Mouse (Mus musculus) midbrain, embryonic 10.5 days (tissue): ENCODE results near the gene E2f6. TPM values are rescaled to one million over a fixed set of nuclear protein-coding genes. Genes with fewer than 3 reads are reported as not detected.

Experiments used
- DNase-seq: peaks from one replicate; pipeline ENCODE4 v3.0.0-alpha.2; 2017; ENCODE audit warnings: low spot score
- H3K27ac ChIP-seq: fragments of 300-500 bp; sonication (generic); replicated peaks from 2 replicates; pipeline ENCODE4 v1.5.1; 2016; ENCODE audit warnings: mild to moderate bottlenecking
- H3K27me3 ChIP-seq: fragments of 300-500 bp; sonication (generic); 2 replicates; pipeline ENCODE4 v1.6.1; 2016; ENCODE audit warnings: low read depth, mild to moderate bottlenecking; ENCODE audit not compliant: poor library complexity, severe bottlenecking
- H3K36me3 ChIP-seq: fragments of 300-500 bp; sonication (generic); 2 replicates; pipeline ENCODE4 v1.6.1; 2016; ENCODE audit warnings: mild to moderate bottlenecking, moderate library complexity
- H3K4me1 ChIP-seq: fragments of 300-500 bp; sonication (generic); 2 replicates; pipeline ENCODE4 v1.6.1; 2016
- H3K4me3 ChIP-seq: fragments of 300-500 bp; sonication (generic); 2 replicates; pipeline ENCODE4 v1.5.1; 2016; ENCODE audit warnings: mild to moderate bottlenecking, moderate library complexity
- H3K9me3 ChIP-seq: fragments of 300-500 bp; sonication (generic); replicated peaks from 2 replicates; pipeline ENCODE4 v1.6.1; 2016; ENCODE audit warnings: mild to moderate bottlenecking
- WGBS: fragments of 180-500 bp; shearing (Covaris S2); methylation state at CpG from one replicate; pipeline ENCODE4 v1.1.7; 2016; 5-methylcytosine and 5-hydroxymethylcytosine counted together
- polyA plus RNA-seq: library from polyadenylated mRNA; unstranded; fragments of >200 nt; fragmentation: Nextera tagmentation; extraction: Ambion mirVana; gene quantifications from 2 replicates; pipeline ENCODE4 v1.2.1, GENCODE M21; 2016

Gene E2f6
- polyA plus RNA-seq, 1 experiment from 2014 or later, result 72.8 TPM

DNA sequence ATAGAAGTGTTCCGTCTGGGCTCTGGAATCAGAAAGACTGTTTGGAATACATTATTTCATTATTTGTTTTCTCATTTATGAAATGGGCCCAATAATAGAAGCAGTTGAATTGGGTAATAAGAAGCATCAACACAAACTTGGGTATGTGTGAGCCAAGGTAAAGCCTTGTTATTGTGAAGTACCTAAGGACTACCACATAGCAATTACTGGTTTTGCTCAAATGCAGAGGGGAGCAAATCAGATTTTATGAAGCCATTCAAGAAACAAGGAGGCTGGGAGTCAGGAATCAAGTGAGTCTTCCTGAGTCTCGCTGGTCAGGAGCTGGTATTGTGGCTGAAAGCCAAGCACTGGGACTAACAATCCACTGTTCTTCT is 45.5 kb downstream of the E2f6 start:
- Histone ChIP-seq H3K27ac (peak overlapping the region; percentile 75), H3K36me3 (no peaks in the 10 kb centered on the region), H3K9me3 (no peaks in the 10 kb centered on the region), H3K4me3 (0 out of 2 replicates have a peak overlapping the region, but pooled peaks have one; percentile 19), H3K27me3 (no peaks in the 10 kb centered on the region), H3K4me1 (peaks cover 20% of the 10 kb centered on the region)
- WGBS, result 55% methylated on average over 2 of the region's 2 CpGs
- DNase-seq, result no peak

- DNase-seq, result no peak
- Histone ChIP-seq H3K27me3 (no peaks in the 10 kb centered on the region), H3K4me3 (no peak overlapping the region), H3K9me3 (no peaks in the 10 kb centered on the region), H3K4me1 (peaks cover 18% of the 10 kb centered on the region), H3K27ac (no peak overlapping the region), H3K36me3 (no peaks in the 10 kb centered on the region)
- 91% methylated on average over 4 of the region's 4 CpGs for WGBS
Observed at GRCm38 (mm10) chr12:16858081-16858480, 47.3 kb downstream of the E2f6 start.

DNA sequence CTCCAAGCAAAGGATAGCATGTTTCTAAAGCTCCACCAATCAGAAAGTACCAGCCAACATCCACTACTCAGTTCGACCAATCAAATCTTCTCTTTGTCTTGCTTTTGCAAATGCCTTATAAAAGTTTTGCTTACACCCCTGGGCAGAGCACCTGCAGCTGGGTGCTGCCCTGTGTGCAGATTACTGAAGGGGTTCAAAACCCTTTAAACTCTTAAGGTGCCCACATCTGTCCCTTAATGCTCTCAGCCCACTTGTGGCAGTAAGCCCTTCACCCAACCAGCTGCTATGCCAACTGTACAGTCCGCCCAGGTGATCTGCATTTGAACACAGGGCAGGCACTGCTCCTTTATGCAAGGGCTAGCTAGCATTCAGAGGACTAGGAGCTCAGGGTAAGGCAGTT is 49.0 kb downstream of the E2f6 start:
- Histone ChIP-seq H3K9me3 (no peaks in the 10 kb centered on the region), H3K27ac (no peak overlapping the region), H3K4me1 (peaks cover 18% of the 10 kb centered on the region), H3K4me3 (no peak overlapping the region), H3K27me3 (no peaks in the 10 kb centered on the region), H3K36me3 (no peaks in the 10 kb centered on the region)
- DNase-seq, result no peak
- WGBS, result 90% methylated on average over 2 of the region's 2 CpGs

- Histone ChIP-seq H3K27me3 (no peaks in the 10 kb centered on the region), H3K4me3 (no peak overlapping the region), H3K4me1 (peaks cover 12% of the 10 kb centered on the region), H3K9me3 (no peaks in the 10 kb centered on the region), H3K27ac (no peak overlapping the region), H3K36me3 (no peaks in the 10 kb centered on the region)
- no peak for DNase-seq
- 92% methylated on average over 1 of the region's 1 CpGs for WGBS
Observed at GRCm38 (mm10) chr12:16860533-16860932, 49.8 kb downstream of the E2f6 start.

- H3K9me3 ChIP-seq, result no peaks in the 10 kb centered on the region
- peaks cover 7% of the 10 kb centered on the region for H3K4me1 ChIP-seq
- H3K36me3 ChIP-seq, result no peaks in the 10 kb centered on the region
- no peak for DNase-seq
- 79% methylated on average over 3 of the region's 3 CpGs for WGBS
- no peak overlapping the region for H3K27ac ChIP-seq
- no peak overlapping the region for H3K4me3 ChIP-seq
- no peaks in the 10 kb centered on the region for H3K27me3 ChIP-seq
Observed at GRCm38 (mm10) chr12:16860961-16861360, 50.2 kb downstream of the E2f6 start.

DNA sequence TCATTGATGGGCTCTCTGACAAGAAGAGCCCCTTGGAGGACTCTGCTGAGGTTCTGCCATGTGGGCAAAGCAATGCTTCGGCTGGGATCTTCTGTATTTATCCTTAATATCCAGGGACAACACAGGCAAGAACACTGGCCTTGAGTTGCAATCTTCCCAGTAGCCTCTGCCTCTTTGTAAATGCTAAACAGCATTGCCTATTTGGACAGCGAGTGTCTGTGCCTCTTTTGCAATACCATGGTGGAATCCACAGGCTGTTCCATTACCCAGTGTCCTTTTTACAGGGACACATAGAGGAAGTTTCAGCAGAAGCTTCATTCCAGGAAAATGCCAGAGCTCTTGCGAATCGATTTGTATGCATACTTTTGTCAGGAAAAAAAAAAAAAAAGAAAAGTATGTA is 53.7 kb downstream of the E2f6 start:
- Histone ChIP-seq H3K27me3 (no peaks in the 10 kb centered on the region), H3K36me3 (no peaks in the 10 kb centered on the region), H3K4me1 (peaks cover 11% of the 10 kb centered on the region), H3K4me3 (no peak overlapping the region), H3K9me3 (no peaks in the 10 kb centered on the region), H3K27ac (no peak overlapping the region)
- 94% methylated on average over 4 of the region's 4 CpGs for WGBS
- no peak for DNase-seq

- Histone ChIP-seq H3K27ac (no peak overlapping the region), H3K27me3 (no peaks in the 10 kb centered on the region), H3K36me3 (no peaks in the 10 kb centered on the region), H3K4me1 (peaks cover 25% of the 10 kb centered on the region), H3K9me3 (no peaks in the 10 kb centered on the region), H3K4me3 (no peak overlapping the region)
- no peak for DNase-seq
- WGBS, result 76% methylated on average over 3 of the region's 3 CpGs
Observed at GRCm38 (mm10) chr12:16865871-16866270, 55.1 kb downstream of the E2f6 start.

- Histone ChIP-seq H3K27ac (no peak overlapping the region), H3K4me3 (no peak overlapping the region), H3K9me3 (no peaks in the 10 kb centered on the region), H3K4me1 (peaks cover 26% of the 10 kb centered on the region), H3K36me3 (no peaks in the 10 kb centered on the region), H3K27me3 (no peaks in the 10 kb centered on the region)
- WGBS, result 76% methylated on average over 3 of the region's 3 CpGs
- no peak for DNase-seq
Observed at GRCm38 (mm10) chr12:16866460-16866859, 55.7 kb downstream of the E2f6 start.

- H3K4me3 ChIP-seq, result no peak overlapping the region
- H3K27ac ChIP-seq, result no peak overlapping the region
- H3K27me3 ChIP-seq, result no peaks in the 10 kb centered on the region
- no peak for DNase-seq
- no peaks in the 10 kb centered on the region for H3K36me3 ChIP-seq
- peaks cover 26% of the 10 kb centered on the region for H3K4me1 ChIP-seq
- no peaks in the 10 kb centered on the region for H3K9me3 ChIP-seq
- 62% methylated on average over 7 of the region's 7 CpGs for WGBS
Observed at GRCm38 (mm10) chr12:16867306-16867705, 56.5 kb downstream of the E2f6 start.

DNA sequence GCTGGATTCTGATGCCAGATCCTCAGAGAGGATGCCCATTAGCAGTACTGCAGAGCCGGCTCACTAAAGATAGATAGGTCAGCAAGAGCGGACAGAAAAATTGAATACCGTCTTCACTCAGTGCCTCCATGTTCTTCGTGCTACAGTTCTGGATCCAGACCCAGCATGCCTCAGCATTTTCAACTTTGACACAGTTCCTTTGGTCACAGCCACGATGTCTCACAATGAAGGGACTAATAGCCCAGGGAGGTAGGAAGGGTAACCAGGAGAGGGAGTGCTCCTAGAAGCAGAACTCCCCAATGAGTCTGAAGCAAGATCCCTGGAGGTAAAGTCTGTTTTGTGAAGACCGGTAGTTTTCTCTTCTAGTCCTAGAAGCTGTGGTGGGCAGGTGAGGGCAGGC is 57.9 kb downstream of the E2f6 start:
- no peak for DNase-seq
- H3K27ac ChIP-seq, result no peak overlapping the region; the same call in 1 of the 2 replicates
- no peaks in the 10 kb centered on the region for H3K27me3 ChIP-seq
- no peaks in the 10 kb centered on the region for H3K36me3 ChIP-seq
- peaks cover 26% of the 10 kb centered on the region for H3K4me1 ChIP-seq
- WGBS, result 86% methylated on average over 6 of the region's 6 CpGs
- no peak overlapping the region for H3K4me3 ChIP-seq
- H3K9me3 ChIP-seq, result no peaks in the 10 kb centered on the region

GRCm38 (mm10) chr12:16869091-16869778 is 58.5 kb downstream of the E2f6 start:
- Histone ChIP-seq H3K4me3 (no peak overlapping the region), H3K27me3 (no peaks in the 10 kb centered on the region), H3K36me3 (no peaks in the 10 kb centered on the region), H3K4me1 (peaks cover 26% of the 10 kb centered on the region), H3K27ac (peak overlapping the region; percentile 78; the same call in 1 of the 2 replicates), H3K9me3 (no peaks in the 10 kb centered on the region)
- WGBS, result 72% methylated on average over 8 of the region's 8 CpGs
- DNase-seq, result no peak

- Histone ChIP-seq H3K36me3 (no peaks in the 10 kb centered on the region), H3K9me3 (no peaks in the 10 kb centered on the region), H3K27ac (peak overlapping the region; percentile 78), H3K4me3 (no peak overlapping the region), H3K4me1 (peaks cover 26% of the 10 kb centered on the region), H3K27me3 (no peaks in the 10 kb centered on the region)
- 67% methylated on average over 9 of the region's 9 CpGs for WGBS
- DNase-seq, result no peak
Observed at GRCm38 (mm10) chr12:16869870-16870404, 59.2 kb downstream of the E2f6 start.

- DNase-seq, result peak; percentile 50
- peaks cover 26% of the 10 kb centered on the region for H3K4me1 ChIP-seq
- no peak overlapping the region for H3K4me3 ChIP-seq
- peak overlapping the region; percentile 78 for H3K27ac ChIP-seq
- no peaks in the 10 kb centered on the region for H3K36me3 ChIP-seq
- H3K27me3 ChIP-seq, result no peaks in the 10 kb centered on the region
- no peaks in the 10 kb centered on the region for H3K9me3 ChIP-seq
- 40% methylated on average over 8 of the region's 8 CpGs for WGBS
Observed at GRCm38 (mm10) chr12:16870405-16871068, 59.8 kb downstream of the E2f6 start.
